Mouse (Mus musculus) kidney, embryonic 14.5 days (tissue): ENCODE data around the gene Csnk2b. TPM values are rescaled to one million over a fixed set of nuclear protein-coding genes. Genes with fewer than 3 reads are reported as not detected.
A peak's percentile ranks its signal among the peaks of the same experiment; 100 is the strongest.
"Not testable (repeated sequence)": the region's sequence is repeated elsewhere in the genome, so short reads cannot be mapped to it uniquely, and the experiment has no call there.

ENCODE experiments used
- ATAC-seq: fragments of 200-750 bp; cut with Nextera tagmentation; 2 replicates; pipeline ENCODE4 v1.8.0; 2017; ENCODE audit warnings: moderate number of reproducible peaks, mild to moderate bottlenecking, moderate TSS enrichment, moderate library complexity; ENCODE audit not compliant: low FRiP score, low TSS enrichment
- H3K27ac ChIP-seq: fragments of 300-500 bp; sonication (generic); 2 replicates; pipeline ENCODE4 v1.5.1; 2014; ENCODE audit warnings: low read depth, mild to moderate bottlenecking, low read length, moderate library complexity, mixed read lengths
- H3K27me3 ChIP-seq: fragments of 300-500 bp; sonication (generic); 2 replicates; pipeline ENCODE4 v1.6.1; 2014; ENCODE audit warnings: mild to moderate bottlenecking, low read length; ENCODE audit not compliant: control insufficient read depth, insufficient read depth
- H3K36me3 ChIP-seq: fragments of 300-500 bp; sonication (generic); 2 replicates; pipeline ENCODE4 v1.6.1; 2014; ENCODE audit warnings: low read length, mixed read lengths; ENCODE audit not compliant: control insufficient read depth, insufficient read depth
- H3K4me1 ChIP-seq: fragments of 300-500 bp; sonication (generic); 2 replicates; pipeline ENCODE4 v1.6.1; 2014; ENCODE audit warnings: low read length, mixed read lengths; ENCODE audit not compliant: control insufficient read depth, insufficient read depth
- H3K4me2 ChIP-seq: fragments of 300-500 bp; sonication (generic); replicated peaks from 2 replicates; pipeline ENCODE4 v1.6.1; 2014; ENCODE audit warnings: low read depth, mild to moderate bottlenecking, low read length
- H3K4me3 ChIP-seq: fragments of 300-500 bp; sonication (generic); 2 replicates; pipeline ENCODE4 v1.5.1; 2014; ENCODE audit warnings: mild to moderate bottlenecking, low read length
- H3K9ac ChIP-seq: fragments of 300-500 bp; sonication (generic); 2 replicates; pipeline ENCODE4 v1.6.1; 2014; ENCODE audit warnings: low read depth, mild to moderate bottlenecking, low read length, moderate library complexity
- H3K9me3 ChIP-seq: fragments of 300-500 bp; sonication (generic); 2 replicates; pipeline ENCODE4 v1.6.1; 2016; ENCODE audit warnings: low read length; ENCODE audit not compliant: control insufficient read depth
- WGBS: fragments of 180-500 bp; shearing (Covaris S2); extraction: QIAGEN DNeasy Blood & Tissue Kit; methylation state at CpG from one replicate; pipeline ENCODE4 v1.1.7; 2014; 5-methylcytosine and 5-hydroxymethylcytosine counted together
- polyA plus RNA-seq: library from polyadenylated mRNA; unstranded; fragments of >200 nt; fragmentation: Nextera tagmentation; extraction: Ambion mirVana; gene quantifications from 2 replicates; pipeline ENCODE4 v1.2.1, GENCODE M21; 2014

Csnk2b gene
- polyA plus RNA-seq, 1 experiment from 2014 or later = 334 TPM

GRCm38 (mm10) chr17:35131038-35131437, 9.2 kb upstream of the Csnk2b start:
- no peak overlapping the region for H3K9ac ChIP-seq
- ATAC-seq = no peak
- no peaks in the 10 kb centered on the region for H3K27me3 ChIP-seq
- WGBS = 88% methylated on average over 8 of the region's 8 CpGs
- peaks cover 8% of the 10 kb centered on the region; the same call in 1 of the 2 replicates for H3K36me3 ChIP-seq
- H3K4me2 ChIP-seq = no peak overlapping the region
- no peak overlapping the region for H3K27ac ChIP-seq
- H3K4me1 ChIP-seq = peaks cover 22% of the 10 kb centered on the region; the same call in 1 of the 2 replicates
- H3K9me3 ChIP-seq = no peaks in the 10 kb centered on the region
- H3K4me3 ChIP-seq = no peak overlapping the region

- no peak for ATAC-seq
- Histone ChIP-seq H3K9ac (no peak overlapping the region), H3K4me3 (no peak overlapping the region), H3K9me3 (no peaks in the 10 kb centered on the region), H3K27me3 (no peaks in the 10 kb centered on the region), H3K4me2 (no peak overlapping the region), H3K27ac (no peak overlapping the region), H3K36me3 (peaks cover 12% of the 10 kb centered on the region; the same call in 1 of the 2 replicates), H3K4me1 (peaks cover 26% of the 10 kb centered on the region; the same call in 1 of the 2 replicates)
- 46% methylated on average over 11 of the region's 11 CpGs for WGBS
Measured at GRCm38 (mm10) chr17:35128996-35129395, 7.1 kb upstream of the Csnk2b start.

GRCm38 (mm10) chr17:35127017-35127416, 5.2 kb upstream of the Csnk2b start:
- peaks cover 17% of the 10 kb centered on the region; the same call in 1 of the 2 replicates for H3K36me3 ChIP-seq
- peak overlapping the region; percentile 86; the same call in 1 of the 2 replicates for H3K9ac ChIP-seq
- H3K4me2 ChIP-seq = peak overlapping the region; percentile 80
- peak overlapping the region; percentile 82; the same call in 1 of the 2 replicates for H3K27ac ChIP-seq
- peak overlapping the region; percentile 70 for H3K4me3 ChIP-seq
- H3K9me3 ChIP-seq = no peaks in the 10 kb centered on the region
- peaks cover 33% of the 10 kb centered on the region; the same call in 1 of the 2 replicates for H3K4me1 ChIP-seq
- WGBS = 67% methylated on average over 13 of the region's 13 CpGs
- H3K27me3 ChIP-seq = no peaks in the 10 kb centered on the region
- no peak for ATAC-seq

- WGBS = 0% methylated on average over 36 of the region's 36 CpGs
- H3K27me3 ChIP-seq = no peaks in the 10 kb centered on the region
- H3K9me3 ChIP-seq = no peaks in the 10 kb centered on the region
- H3K4me2 ChIP-seq = peak within 1 kb of the TSS; percentile 80
- H3K27ac ChIP-seq = peak within 1 kb of the TSS; percentile 82
- ATAC-seq = peak; percentile 60
- H3K36me3 ChIP-seq = peaks cover 17% of the 10 kb centered on the region; the same call in 1 of the 2 replicates
- H3K4me1 ChIP-seq = peaks cover 29% of the 10 kb centered on the region; the same call in 1 of the 2 replicates
- peak within 1 kb of the TSS; percentile 86 for H3K9ac ChIP-seq
- peak within 1 kb of the TSS; percentile 70 for H3K4me3 ChIP-seq
Measured at GRCm38 (mm10) chr17:35126206-35126611, 4.4 kb upstream of the Csnk2b start, which contains the start of gene D17H6S53E. TSS of gene D17H6S53E (plus strand) at chr17:35126373.

- peak overlapping the region; percentile 82; the same call in 1 of the 2 replicates for H3K27ac ChIP-seq
- 33% methylated on average over 6 of the region's 6 CpGs for WGBS
- ATAC-seq = no peak
- H3K9me3 ChIP-seq = no peaks in the 10 kb centered on the region
- H3K4me1 ChIP-seq = peaks cover 29% of the 10 kb centered on the region; the same call in 1 of the 2 replicates
- H3K4me3 ChIP-seq = peak overlapping the region; percentile 70
- H3K27me3 ChIP-seq = no peaks in the 10 kb centered on the region
- H3K36me3 ChIP-seq = peaks cover 17% of the 10 kb centered on the region; the same call in 1 of the 2 replicates
- H3K9ac ChIP-seq = peak overlapping the region; percentile 86
- peak overlapping the region; percentile 80 for H3K4me2 ChIP-seq
Measured at GRCm38 (mm10) chr17:35125578-35125977, 3.7 kb upstream of the Csnk2b start.

GRCm38 (mm10) chr17:35125081-35125480, 3.2 kb upstream of the Csnk2b start:
- H3K9ac ChIP-seq = peak overlapping the region; percentile 86; the same call in 1 of the 2 replicates
- H3K27ac ChIP-seq = no peak overlapping the region
- WGBS = 96% methylated on average over 1 of the region's 1 CpGs
- H3K9me3 ChIP-seq = no peaks in the 10 kb centered on the region
- H3K36me3 ChIP-seq = peaks cover 15% of the 10 kb centered on the region; the same call in 1 of the 2 replicates
- H3K27me3 ChIP-seq = no peaks in the 10 kb centered on the region
- peaks cover 33% of the 10 kb centered on the region for H3K4me1 ChIP-seq
- no peak for ATAC-seq
- H3K4me3 ChIP-seq = no peak overlapping the region; the same call in 1 of the 2 replicates
- no peak overlapping the region for H3K4me2 ChIP-seq

GRCm38 (mm10) chr17:35124261-35124896, 2.5 kb upstream of the Csnk2b start:
- not testable (repeated sequence) for H3K27ac ChIP-seq, H3K27me3 ChIP-seq, H3K4me3 ChIP-seq, H3K9me3 ChIP-seq, H3K9ac ChIP-seq, ATAC-seq, H3K4me2 ChIP-seq
- Histone ChIP-seq H3K36me3 (peaks cover 19% of the 10 kb centered on the region; the same call in 1 of the 2 replicates), H3K4me1 (peaks cover 37% of the 10 kb centered on the region)
- 93% methylated on average over 12 of the region's 12 CpGs for WGBS

- H3K9me3 ChIP-seq, H3K4me3 ChIP-seq, H3K4me2 ChIP-seq, H3K27me3 ChIP-seq, H3K27ac ChIP-seq, ATAC-seq, H3K9ac ChIP-seq: not testable (repeated sequence)
- H3K4me1 ChIP-seq = peaks cover 33% of the 10 kb centered on the region
- peaks cover 28% of the 10 kb centered on the region for H3K36me3 ChIP-seq
- WGBS = 92% methylated on average over 9 of the region's 9 CpGs
Measured at GRCm38 (mm10) chr17:35123287-35123686, 1.4 kb upstream of the Csnk2b start.
